Mouse (Mus musculus): Measurements from ENCODE around the gene Hdhd5. TPM values are rescaled to one million over a fixed set of nuclear protein-coding genes. Genes with fewer than 3 reads are reported as not detected.
A peak's percentile ranks its signal among the peaks of the same experiment; 100 is the strongest.

Hdhd5 gene
- polyA plus RNA-seq, 1 experiment from 2014 or later: 7.1 TPM

DNA sequence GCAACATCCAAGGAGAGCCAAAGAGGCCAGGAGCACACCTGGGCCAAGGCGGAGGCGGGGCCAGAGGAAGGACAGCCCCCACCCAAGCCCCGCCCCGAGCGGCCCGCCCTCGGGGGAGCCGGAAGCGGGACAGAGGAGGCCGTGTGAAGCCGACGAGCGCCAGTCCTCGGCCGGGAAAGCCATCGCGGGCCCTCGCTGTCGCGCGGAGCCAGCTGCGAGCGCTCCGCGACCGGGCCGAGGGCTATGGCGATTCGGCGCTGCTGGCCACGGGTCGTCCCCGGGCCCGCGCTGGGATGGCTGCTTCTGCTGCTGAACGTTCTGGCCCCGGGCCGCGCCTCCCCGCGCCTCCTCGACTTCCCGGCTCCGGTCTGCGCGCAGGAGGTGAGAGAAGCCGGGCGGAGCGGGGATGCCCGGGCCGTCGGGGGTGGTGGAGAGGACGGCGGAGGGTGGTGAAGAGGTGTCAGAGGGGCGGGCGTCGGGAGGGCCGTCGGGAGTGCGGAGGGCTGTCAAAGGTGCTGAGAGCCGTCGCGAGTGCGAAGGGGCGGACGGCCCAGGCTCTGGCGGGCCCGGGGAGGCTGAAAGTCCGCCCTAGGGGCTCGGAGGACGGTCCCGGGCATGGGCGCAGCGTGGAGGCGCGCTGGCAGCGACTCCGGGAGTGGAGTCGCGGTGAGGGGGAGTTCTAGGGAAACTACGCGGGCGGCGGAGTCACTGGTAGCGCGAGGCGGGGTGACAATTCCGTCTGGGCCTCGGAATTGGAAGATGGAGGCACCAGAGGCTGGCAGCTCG, 67.8 kb downstream of the Hdhd5 start, which contains the start of gene Il17ra:
Gene Il17ra (plus strand): TSS at position 162 of the 786 bp plus-strand sequence.
- Histone ChIP-seq H3K4me1 (ENCODE audit: insufficient read depth) (peaks cover 38% of the 10 kb centered on the region), H3K27me3 (ENCODE audit: insufficient read depth, low read length) (0 out of 2 replicates have a peak, but pooled peaks cover 2% of the 10 kb centered on the region), H3K4me2 (ENCODE audit: low read depth, low read length) (peak within 1 kb of the TSS; percentile 83), H3K4me3 (ENCODE audit: low read depth, low read length) (peak within 1 kb of the TSS; percentile 62), H3K9ac (replicated peaks) (peak within 1 kb of the TSS; percentile 67), H3K27ac (ENCODE audit: low read depth) (peak within 1 kb of the TSS; percentile 68), H3K9me3 (ENCODE audit: low read length) (no peaks in the 10 kb centered on the region), H3K36me3 (replicated peaks; ENCODE audit: insufficient read depth, low read length) (no peaks in the 10 kb centered on the region)
- no peak for TF ChIP-seq EP300 (IDR thresholded peaks at IDR 0.05; ENCODE audit: low read depth)
- no peak for TF ChIP-seq CTCF (IDR thresholded peaks at IDR 0.05; ENCODE audit: low read depth)
- under 1% methylated on average over 69 of the region's 90 CpGs for WGBS (ENCODE audit: insufficient replicate concordance)
- DNase-seq (peak; percentile 92), ATAC-seq (peak; percentile 89)

DNA sequence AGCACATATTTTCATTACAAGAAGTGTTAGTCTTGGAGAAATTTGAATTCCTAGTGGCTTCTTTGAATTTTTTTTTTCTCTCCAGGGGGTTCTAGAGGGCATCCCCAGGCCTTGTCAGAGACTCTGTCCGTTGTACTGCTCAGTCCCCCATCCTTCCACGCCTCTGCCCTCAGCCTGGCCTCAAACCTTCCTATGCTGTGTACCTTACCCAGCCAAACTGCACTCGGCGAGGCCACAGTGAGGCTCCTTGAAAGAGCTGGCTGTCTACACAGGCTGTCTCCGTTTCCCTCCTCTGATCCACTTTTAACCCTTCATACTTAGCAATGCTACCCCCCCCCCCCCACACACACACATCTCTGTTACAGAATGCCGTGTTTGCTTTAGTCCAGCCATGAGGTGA, 68.9 kb downstream of the Hdhd5 start:
- Histone ChIP-seq H3K36me3 (replicated peaks; ENCODE audit: insufficient read depth, low read length) (no peaks in the 10 kb centered on the region), H3K4me3 (ENCODE audit: low read depth, low read length) (no peak overlapping the region), H3K9me3 (ENCODE audit: low read length) (no peaks in the 10 kb centered on the region), H3K9ac (replicated peaks) (no peak overlapping the region), H3K4me2 (ENCODE audit: low read depth, low read length) (no peak overlapping the region), H3K27ac (ENCODE audit: low read depth) (no peak overlapping the region), H3K27me3 (ENCODE audit: insufficient read depth, low read length) (0 out of 2 replicates have a peak, but pooled peaks cover 2% of the 10 kb centered on the region), H3K4me1 (ENCODE audit: insufficient read depth) (peaks cover 32% of the 10 kb centered on the region)
- 62% methylated on average over 6 of the region's 6 CpGs for WGBS (ENCODE audit: insufficient replicate concordance)
- no peak for DNase-seq
- no peak for ATAC-seq
- no peak for TF ChIP-seq CTCF (IDR thresholded peaks at IDR 0.05; ENCODE audit: low read depth)

DNA sequence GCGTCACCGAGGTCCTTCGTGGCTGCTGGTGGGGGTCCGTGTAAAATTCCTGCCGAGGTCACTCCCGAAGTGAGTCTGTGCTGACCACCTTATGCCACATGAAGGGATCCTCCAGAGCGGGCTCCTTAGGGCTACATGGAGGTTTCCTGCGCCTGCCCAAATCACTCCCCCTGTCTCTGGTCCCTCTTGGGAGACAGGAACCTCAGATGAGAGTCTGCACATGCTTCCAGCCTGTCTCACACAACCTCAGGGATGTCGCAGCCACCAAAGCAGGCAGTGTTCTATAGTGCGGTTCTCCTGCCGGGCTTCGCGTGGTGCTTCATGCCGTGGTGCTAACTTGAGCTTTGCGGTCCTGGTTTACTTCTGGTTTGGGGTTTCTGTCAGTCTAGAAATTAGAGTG, 69.9 kb downstream of the Hdhd5 start:
- Histone ChIP-seq H3K36me3 (replicated peaks; ENCODE audit: insufficient read depth, low read length) (no peaks in the 10 kb centered on the region), H3K27me3 (ENCODE audit: insufficient read depth, low read length) (0 out of 2 replicates have a peak, but pooled peaks cover 2% of the 10 kb centered on the region), H3K4me3 (ENCODE audit: low read depth, low read length) (no peak overlapping the region), H3K9ac (replicated peaks) (no peak overlapping the region), H3K27ac (ENCODE audit: low read depth) (no peak overlapping the region), H3K4me2 (ENCODE audit: low read depth, low read length) (no peak overlapping the region), H3K9me3 (ENCODE audit: low read length) (no peaks in the 10 kb centered on the region), H3K4me1 (ENCODE audit: insufficient read depth) (peaks cover 21% of the 10 kb centered on the region)
- no peak for TF ChIP-seq CTCF (IDR thresholded peaks at IDR 0.05; ENCODE audit: low read depth)
- no peak for TF ChIP-seq EP300 (IDR thresholded peaks at IDR 0.05; ENCODE audit: low read depth)
- ATAC-seq: no peak
- DNase-seq: no peak
- 65% methylated on average over 15 of the region's 15 CpGs for WGBS (ENCODE audit: insufficient replicate concordance)

Other genes with a start within 250 kb of the Hdhd5 start
- not detected in 2 replicates for gene D330020A13Rik, start 237.0 kb downstream of the Hdhd5 start, polyA plus RNA-seq (2015; fragmentation: Nextera tagmentation; extraction: Ambion mirVana)
- gene B4galnt3, start 236.8 kb downstream of the Hdhd5 start, polyA plus RNA-seq (2015; fragmentation: Nextera tagmentation; extraction: Ambion mirVana): 0.02 and 0.04 TPM in 2 replicates
- gene Kdm5a, start 167.2 kb downstream of the Hdhd5 start, polyA plus RNA-seq (2015; fragmentation: Nextera tagmentation; extraction: Ambion mirVana): 12.6 and 16.9 TPM in 2 replicates
- 7.7 and 9.2 TPM in 2 replicates for gene Ccdc77, start 166.9 kb downstream of the Hdhd5 start, polyA plus RNA-seq (2015; fragmentation: Nextera tagmentation; extraction: Ambion mirVana)
- 9.4 and 10.6 TPM in 2 replicates for gene Il17ra, start 68.1 kb downstream of the Hdhd5 start, polyA plus RNA-seq (2015; fragmentation: Nextera tagmentation; extraction: Ambion mirVana)
- gene Tmem121b, start 37.5 kb downstream of the Hdhd5 start, polyA plus RNA-seq (2015; fragmentation: Nextera tagmentation; extraction: Ambion mirVana): not detected in 2 replicates
- 4.7 and 5.0 TPM in 2 replicates for gene Cecr2, start 135.1 kb upstream of the Hdhd5 start, polyA plus RNA-seq (2015; fragmentation: Nextera tagmentation; extraction: Ambion mirVana)
- 0.05 TPM in 1 of 2 replicates, not detected in the other for gene Slc25a18, start 242.3 kb upstream of the Hdhd5 start, polyA plus RNA-seq (2015; fragmentation: Nextera tagmentation; extraction: Ambion mirVana)

Data from liver, postnatal 0 days (tissue).